Mouse (Mus musculus): ENCODE data around the gene Il1f5. TPM values are rescaled to one million over a fixed set of nuclear protein-coding genes. Genes with fewer than 3 reads are reported as not detected.

Gene Il1f5
- polyA plus RNA-seq, 1 experiment from 2014 or later = 0.12 TPM

Other genes with a start within 250 kb of the Il1f5 start
- gene Hnmt, start 227.6 kb upstream of the Il1f5 start, polyA plus RNA-seq (2015; fragmentation: Nextera tagmentation; extraction: Ambion mirVana) = 1.5 and 2.0 TPM in 2 replicates
- gene Tbpl2, start 180.4 kb upstream of the Il1f5 start, polyA plus RNA-seq (2015; fragmentation: Nextera tagmentation; extraction: Ambion mirVana) = not detected in 2 replicates
- gene Il1f8, start 123.8 kb upstream of the Il1f5 start, polyA plus RNA-seq (2015; fragmentation: Nextera tagmentation; extraction: Ambion mirVana) = not detected in 2 replicates
- 0.10 and 0.18 TPM in 2 replicates for gene Il1f9, start 90.5 kb upstream of the Il1f5 start, polyA plus RNA-seq (2015; fragmentation: Nextera tagmentation; extraction: Ambion mirVana)
- not detected in 2 replicates for gene Il1f6, start 61.5 kb upstream of the Il1f5 start, polyA plus RNA-seq (2015; fragmentation: Nextera tagmentation; extraction: Ambion mirVana)
- not detected in 2 replicates for gene Il1f10, start 14.2 kb downstream of the Il1f5 start, polyA plus RNA-seq (2015; fragmentation: Nextera tagmentation; extraction: Ambion mirVana)
- 0.84 and 1.6 TPM in 2 replicates for gene Il1rn, start 59.9 kb downstream of the Il1f5 start, polyA plus RNA-seq (2015; fragmentation: Nextera tagmentation; extraction: Ambion mirVana)
- gene Psd4, start 90.6 kb downstream of the Il1f5 start, polyA plus RNA-seq (2015; fragmentation: Nextera tagmentation; extraction: Ambion mirVana) = 2.2 and 2.3 TPM in 2 replicates
- 127 and 129 TPM in 2 replicates for gene Pax8, start 198.6 kb downstream of the Il1f5 start, polyA plus RNA-seq (2015; fragmentation: Nextera tagmentation; extraction: Ambion mirVana)

Measured in kidney, embryonic 15.5 days (tissue).